Mouse (Mus musculus): Measurements from ENCODE around the gene Olfr1023.

Olfr1023 gene

GRCm38 (mm10) chr2:85885340-85885739 is at the start of gene Olfr1023:
Gene Olfr1023, plus strand, starts transcription at chr2:85885640.
- DNase-seq (ENCODE audit: low read depth, low spot score), result no peak

- DNase-seq (ENCODE audit: low read depth, low spot score), result no peak
These were observed 40.1 kb upstream of the Olfr1023 start, which contains the start of gene Olfr1019 for GRCm38 (mm10) chr2:85845383-85845782. Gene Olfr1019, minus strand, starts transcription at chr2:85845483.

- DNase-seq (ENCODE audit: low read depth, low spot score), result no peak
These were observed 38.7 kb upstream of the Olfr1023 start, which contains the start of gene Olfr1020 for GRCm38 (mm10) chr2:85846730-85847129. Gene Olfr1020, plus strand, starts transcription at chr2:85847030.

GRCm38 (mm10) chr2:85868294-85868693 is 17.1 kb upstream of the Olfr1023 start, which contains the start of gene Olfr1022:
Gene Olfr1022, plus strand, starts transcription at chr2:85868594.
- DNase-seq (ENCODE audit: low read depth, low spot score), result no peak

- DNase-seq (ENCODE audit: low read depth, low spot score), result no peak
These were observed 19.5 kb downstream of the Olfr1023 start, which contains the start of gene Olfr1024 for GRCm38 (mm10) chr2:85904952-85905351. Gene Olfr1024, minus strand, starts transcription at chr2:85905052.

- DNase-seq (ENCODE audit: low read depth, low spot score), result no peak
These were observed 27.8 kb downstream of the Olfr1023 start for GRCm38 (mm10) chr2:85913197-85913596.

- no peak for DNase-seq (ENCODE audit: low read depth, low spot score)
These were observed 29.5 kb downstream of the Olfr1023 start, which contains the start of gene Olfr1025-ps1 for GRCm38 (mm10) chr2:85914893-85915292. Gene Olfr1025-ps1, plus strand, starts transcription at chr2:85915193.

GRCm38 (mm10) chr2:85921258-85921657 is 35.8 kb downstream of the Olfr1023 start, which contains the start of gene Olfr1026:
Gene Olfr1026, plus strand, starts transcription at chr2:85921558.
- no peak for DNase-seq (ENCODE audit: low read depth, low spot score)

Data from retina, adult 2 months (tissue).